Mouse (Mus musculus) G1E (cell line): ENCODE measurements around the gene Zfp82.

Source experiments
- CTCF ChIP-seq: IDR thresholded peaks from 2 replicates; pipeline ENCODE4 v1.5.1; 2012; ENCODE audit warnings: low read depth, low read length, inconsistent platforms, mixed read lengths
- GATA1 ChIP-seq: IDR thresholded peaks from 2 replicates; pipeline ENCODE4 v1.6.1; 2012; ENCODE audit warnings: borderline replicate concordance, low read length, inconsistent platforms, mixed read lengths

GRCm38 (mm10) chr7:30048126-30048525 is 24.6 kb downstream of the Zfp82 start:
- no peak for TF ChIP-seq CTCF
- no peak for TF ChIP-seq GATA1
